Mouse (Mus musculus) heart, postnatal 14 days (tissue): ENCODE measurements around the gene Pgm2. TPM values are rescaled to one million over a fixed set of nuclear protein-coding genes. Genes with fewer than 3 reads are reported as not detected.

Experiments used
- DNase-seq, 2 experiments: peaks; one replicate each; pipeline ENCODE4 v3.0.0; 2021 to 2022
- intact Hi-C: fragments of 180-260 bp; cut with DNase I; formaldehyde crosslinking; loops from one replicate; pipeline ENCODE4 v1.15.1; 2025
- total RNA-seq, 2 experiments: library from RNA; stranded (reverse); gene quantifications; 2 replicates each; pipeline ENCODE4 v1.2.3; 2021

The Pgm2 gene
- total RNA-seq, 2 experiments from 2014 or later = 9.4 to 10.6 TPM

DNA sequence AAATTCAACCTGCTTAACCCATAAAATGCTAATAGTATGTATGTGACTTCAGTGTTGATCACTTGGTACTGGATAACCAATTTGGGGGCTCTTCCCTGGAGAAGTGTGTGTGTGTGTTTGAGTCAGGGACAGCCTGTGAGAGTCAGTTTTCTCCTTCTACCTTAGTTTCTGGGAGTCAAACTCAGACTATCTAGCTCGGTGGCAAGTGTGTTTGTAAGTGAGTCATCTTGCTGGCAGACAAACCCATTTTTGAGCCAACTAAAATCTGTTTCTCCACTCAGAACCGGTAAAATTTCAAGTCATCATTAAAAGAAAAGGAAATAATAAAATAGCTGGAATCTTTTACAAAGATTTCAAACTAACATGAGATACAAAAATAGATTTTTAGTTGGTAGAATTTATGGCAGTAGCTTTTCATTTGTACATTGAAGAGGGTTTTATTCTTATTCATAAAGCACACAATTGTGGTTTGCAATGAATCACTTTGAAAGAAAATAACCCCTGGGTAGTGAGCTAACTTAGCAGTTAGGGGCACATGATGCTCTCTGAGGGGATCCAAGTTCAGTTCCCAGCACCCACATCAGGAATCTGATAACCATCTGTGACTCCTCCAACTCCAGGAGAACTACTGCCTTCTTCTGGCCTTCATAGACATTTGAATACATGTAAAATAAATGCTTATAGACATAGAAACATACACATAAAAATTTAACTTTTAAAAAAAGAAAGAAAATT lies 21.8 kb upstream of the Pgm2 start:
- intact Hi-C loops = loop anchor here (1.0 to 5.0 kb wide), 2 partner anchors 165 to 259 kb away; partner anchors contain the start of gene 0610040J01Rik
- DNase-seq = no peak

- intact Hi-C loops = loop anchor here (5.0 kb wide), 1 partner anchor 262 kb away; the partner anchor contains the start of gene 0610040J01Rik
- DNase-seq = no peak
Observed at GRCm38 (mm10) chr5:64074455-64074854, 18.3 kb upstream of the Pgm2 start.

GRCm38 (mm10) chr5:64075506-64075905 lies 17.2 kb upstream of the Pgm2 start:
- intact Hi-C loops = no loop called here
- DNase-seq = peak; percentile 19 to 21

- DNase-seq = no peak
- intact Hi-C loops = no loop called here
Observed at GRCm38 (mm10) chr5:64077353-64077752, 15.4 kb upstream of the Pgm2 start.

DNA sequence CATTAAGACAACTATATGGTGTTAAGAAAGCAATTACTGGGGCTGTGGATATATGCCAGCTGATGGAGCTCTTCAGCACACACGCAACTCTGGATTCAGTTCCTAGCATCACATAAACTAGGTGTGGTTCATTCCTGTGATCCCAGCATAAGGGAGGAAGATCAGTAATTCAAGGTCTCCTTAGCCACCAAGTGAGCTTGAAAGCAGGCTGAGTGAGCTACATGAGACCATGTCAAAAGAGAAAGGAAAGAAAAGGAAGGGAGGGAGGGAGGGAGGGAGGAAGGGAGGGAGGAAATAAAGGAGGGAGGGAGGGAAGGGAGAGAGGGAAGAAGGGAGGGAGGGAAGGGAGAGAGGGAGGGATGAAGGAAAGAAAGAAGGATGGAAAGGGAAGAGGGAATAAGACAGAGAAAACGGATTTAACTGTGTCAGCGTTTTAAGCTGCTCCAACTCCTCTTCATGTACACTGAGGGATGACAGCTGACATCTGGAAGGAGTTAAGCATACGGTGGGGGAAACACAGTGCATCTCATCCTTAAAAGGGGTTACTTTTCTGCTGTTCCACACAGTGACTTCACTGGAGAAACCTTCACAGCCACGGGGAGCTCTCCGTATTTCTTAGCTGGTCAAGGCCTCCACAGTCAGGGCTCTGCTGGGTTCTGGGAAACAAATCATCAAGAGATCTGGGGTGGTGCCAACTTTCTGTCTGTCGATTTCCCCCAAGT lies 13.8 kb upstream of the Pgm2 start:
- intact Hi-C loops = no loop called here
- no peak for DNase-seq

GRCm38 (mm10) chr5:64079462-64079817 lies 13.3 kb upstream of the Pgm2 start:
- intact Hi-C loops = no loop called here
- DNase-seq = no peak

DNA sequence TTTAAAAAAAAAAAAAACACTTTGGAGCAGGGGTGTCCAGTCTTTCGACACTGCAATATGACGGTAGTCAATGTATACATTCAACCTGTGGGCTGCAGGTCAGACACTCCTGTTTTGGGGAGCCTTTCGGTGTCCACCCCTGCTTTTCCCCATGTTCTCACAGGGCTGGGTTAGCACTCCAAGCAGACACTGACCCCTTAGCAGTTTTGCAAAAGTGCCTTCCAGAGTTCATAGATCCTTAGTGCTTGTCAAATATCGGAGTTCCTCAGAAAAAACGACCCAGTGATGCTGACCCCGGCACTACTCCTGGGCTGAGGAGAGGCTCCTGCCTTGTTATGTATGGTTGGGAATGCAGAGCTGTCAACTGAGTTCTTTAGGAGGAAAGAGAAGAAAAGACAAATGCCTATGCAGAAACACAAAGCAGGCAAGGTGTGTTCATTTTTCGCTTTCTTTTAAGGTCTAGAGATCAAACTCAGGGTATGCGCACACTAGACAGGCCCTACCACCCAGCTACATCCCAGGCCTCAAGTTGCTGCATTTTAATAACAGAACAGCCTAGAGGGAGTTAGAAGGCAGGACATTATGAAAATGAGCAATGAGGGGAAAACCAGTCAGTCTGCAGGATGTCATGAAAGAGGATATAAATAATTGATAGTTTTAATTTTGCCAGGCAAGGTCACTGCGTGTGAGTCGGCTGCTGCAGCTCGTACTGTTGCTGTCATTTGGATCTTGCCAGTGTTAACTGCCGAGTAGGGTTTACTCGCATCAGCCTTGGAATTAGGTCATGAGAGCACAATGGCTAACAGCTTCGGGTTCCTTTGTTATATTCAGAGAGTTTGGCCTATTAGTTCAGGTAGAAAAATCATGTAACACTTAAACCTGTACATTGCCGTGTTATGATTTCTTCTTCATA lies 9.0 kb upstream of the Pgm2 start:
- intact Hi-C loops = no loop called here
- DNase-seq = no peak

GRCm38 (mm10) chr5:64085405-64085804 lies 7.3 kb upstream of the Pgm2 start:
- intact Hi-C loops = no loop called here
- DNase-seq = no peak

DNA sequence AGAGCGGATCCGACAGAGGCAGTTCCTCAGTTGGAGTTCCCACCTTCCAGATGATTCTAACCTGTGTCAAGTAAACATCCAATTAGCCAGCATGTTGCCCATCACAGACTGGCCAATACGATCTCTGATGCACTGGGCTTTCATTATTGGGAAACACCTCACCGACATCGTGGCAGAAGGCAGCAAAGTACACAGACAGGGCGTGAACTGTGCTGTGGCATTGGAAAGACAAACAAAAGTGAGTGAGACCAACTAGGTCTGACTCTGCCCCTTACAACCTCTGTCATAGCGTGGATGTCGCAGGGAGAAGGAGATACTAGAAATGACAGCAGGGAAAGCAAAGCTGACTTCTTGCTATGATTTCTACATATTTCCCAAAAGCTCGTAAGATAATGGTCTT lies 4.0 kb upstream of the Pgm2 start:
- DNase-seq = no peak
- intact Hi-C loops = no loop called here

DNA sequence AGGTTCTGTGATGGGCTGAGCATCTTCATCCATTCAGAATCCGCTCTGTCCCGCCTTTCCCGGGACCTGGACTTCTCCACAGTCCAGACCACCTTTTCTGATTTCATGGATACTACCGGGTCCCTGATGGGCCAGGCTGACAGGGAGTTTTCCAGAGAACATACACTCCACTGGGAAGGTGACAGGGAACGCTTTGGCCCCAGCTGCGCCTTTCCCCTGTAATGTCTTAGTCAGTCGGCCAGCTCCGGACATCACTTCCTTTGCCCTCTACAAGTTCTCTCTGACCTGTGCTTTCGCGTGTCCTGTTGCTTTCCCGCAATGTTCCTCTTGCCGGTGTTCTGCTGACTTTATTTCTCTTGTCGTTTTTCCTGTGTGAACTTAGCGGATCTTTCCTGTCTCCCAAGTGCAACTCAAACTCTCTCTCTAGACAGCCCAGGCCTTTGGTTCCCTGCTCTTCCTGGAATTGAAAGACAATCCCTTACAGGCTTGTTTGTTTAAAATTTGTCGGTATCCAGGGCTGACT lies 660 bp downstream of the Pgm2 start:
- peak; percentile 43 to 45 for DNase-seq
- intact Hi-C loops = loop anchor here (5.0 kb wide), 1 partner anchor 179 kb away; no protein-coding TSS in a partner anchor

- no peak for DNase-seq
- intact Hi-C loops = no loop called here
Observed at GRCm38 (mm10) chr5:64095342-64095993, 2.7 kb downstream of the Pgm2 start.

- no peak for DNase-seq
- intact Hi-C loops = no loop called here
Observed at GRCm38 (mm10) chr5:64101993-64102716, 9.4 kb downstream of the Pgm2 start.

DNA sequence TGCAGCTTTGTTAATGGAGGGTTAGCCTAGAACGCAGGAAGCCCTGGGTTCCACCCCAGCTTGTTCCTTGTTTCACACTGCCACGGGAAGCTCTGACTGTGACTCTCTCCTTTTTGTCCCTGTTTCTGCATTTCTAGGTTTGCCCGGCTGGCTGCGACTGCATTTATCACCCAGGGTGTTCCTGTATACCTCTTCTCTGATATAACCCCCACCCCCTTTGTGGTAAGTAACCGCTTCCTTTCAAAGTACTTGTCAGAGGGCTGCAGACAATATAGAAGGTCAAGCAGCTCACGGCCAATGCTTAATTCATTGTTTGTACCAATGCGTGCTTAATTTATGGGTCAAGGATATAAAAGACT lies 9.9 kb downstream of the Pgm2 start:
- intact Hi-C loops = no loop called here
- no peak for DNase-seq

DNA sequence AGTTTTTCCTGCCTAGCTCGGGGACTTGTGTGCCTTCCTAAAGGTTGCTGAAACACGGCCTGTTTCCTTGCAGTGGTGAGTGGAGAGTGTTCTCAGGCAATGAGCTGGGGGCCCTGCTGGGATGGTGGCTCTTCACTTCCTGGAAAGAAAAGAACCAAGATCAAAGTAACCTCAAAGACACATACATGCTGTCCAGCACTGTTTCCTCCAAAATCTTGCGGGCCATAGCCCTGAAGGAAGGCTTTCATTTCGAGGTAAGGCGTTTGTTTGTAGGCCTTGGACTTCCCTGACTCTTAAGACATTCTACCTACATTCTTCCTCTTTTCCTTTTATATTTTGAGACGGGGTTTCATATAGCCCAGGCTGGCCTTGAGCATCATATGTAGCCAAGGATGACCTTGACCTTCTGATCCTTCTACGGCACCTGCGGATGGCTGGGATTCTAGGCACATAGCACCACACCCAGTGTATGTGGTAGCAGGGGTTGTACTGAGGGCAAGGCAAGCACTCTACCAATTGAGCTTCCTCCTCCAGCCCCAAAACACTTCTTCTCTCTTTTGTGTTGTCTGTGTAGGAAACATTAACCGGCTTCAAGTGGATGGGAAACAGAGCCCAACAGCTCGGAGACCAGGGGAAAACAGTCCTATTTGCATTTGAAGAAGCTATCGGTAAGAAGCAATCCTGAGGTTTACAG lies 15.0 kb downstream of the Pgm2 start:
- intact Hi-C loops = no loop called here

DNA sequence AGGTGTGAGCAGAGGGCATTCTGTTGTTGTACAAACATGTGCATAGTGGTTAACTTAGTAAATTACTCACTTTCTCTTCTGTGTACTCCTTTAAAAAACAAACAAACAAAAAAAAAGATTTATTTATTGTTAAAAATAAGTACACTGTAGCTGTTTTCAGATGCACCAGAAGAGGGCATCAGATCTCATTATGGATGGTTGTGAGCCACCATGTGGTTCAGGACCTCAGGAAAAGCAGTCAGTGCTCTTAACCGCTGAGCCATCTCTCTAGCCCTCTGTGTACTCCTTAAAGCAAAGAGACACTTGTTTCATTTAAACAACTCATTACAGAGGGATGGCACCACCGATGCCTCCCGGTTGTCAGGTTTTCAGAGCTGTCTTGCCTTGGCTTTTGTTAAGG lies 16.5 kb downstream of the Pgm2 start:
- intact Hi-C loops = no loop called here
- DNase-seq = peak in 1 of 2 experiments; percentile 17

More for the DNA sequence above, 15.0 kb downstream of the Pgm2 start:
- DNase-seq = no peak

- no peak for DNase-seq
- intact Hi-C loops = no loop called here
Observed at GRCm38 (mm10) chr5:64112360-64112759, 19.6 kb downstream of the Pgm2 start.

- DNase-seq = no peak
- intact Hi-C loops = no loop called here
Observed at GRCm38 (mm10) chr5:64114210-64114609, 21.5 kb downstream of the Pgm2 start.

DNA sequence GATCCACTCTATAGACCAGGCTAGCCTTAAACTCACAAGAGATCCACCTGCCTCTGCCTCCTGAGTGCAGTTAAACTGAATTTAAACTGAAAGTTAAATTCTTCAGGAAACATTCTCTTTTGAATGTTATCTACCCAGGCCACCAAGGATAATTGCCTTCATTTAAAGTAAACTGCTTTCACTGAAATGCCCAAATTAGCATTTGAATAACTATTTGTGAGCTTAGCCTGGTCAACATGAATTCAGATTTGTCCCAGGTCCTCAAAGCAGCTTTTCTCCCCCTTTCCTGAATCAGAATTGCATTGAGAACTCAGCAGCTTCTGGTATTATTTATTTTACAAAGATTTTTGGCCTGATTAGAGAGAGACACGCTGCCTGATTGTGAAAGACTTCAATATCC lies 24.4 kb downstream of the Pgm2 start:
- intact Hi-C loops = no loop called here
- no peak for DNase-seq

DNA sequence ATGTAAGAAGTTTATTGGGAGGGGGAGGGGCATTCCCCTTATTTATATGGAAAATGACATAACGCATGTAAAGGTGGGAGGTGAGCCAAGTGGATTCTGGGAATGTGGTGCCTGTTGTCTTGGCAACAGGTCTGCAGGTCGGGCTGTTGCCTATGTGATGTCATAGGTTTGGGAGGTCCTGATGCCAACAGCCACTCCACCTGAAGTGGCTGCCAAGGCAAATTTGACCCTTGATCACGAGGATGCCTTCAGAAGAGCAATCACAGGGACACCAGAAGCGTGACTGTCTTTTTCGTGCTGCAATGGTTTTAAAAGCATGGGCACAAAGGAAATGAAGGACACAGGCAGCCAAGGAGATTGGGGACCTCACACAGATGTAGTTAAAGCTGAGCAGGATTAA lies 33.0 kb downstream of the Pgm2 start:
- intact Hi-C loops = no loop called here
- DNase-seq = no peak
